Mouse (Mus musculus) regulatory T cell (primary cell): Measurements from ENCODE around the gene Lrrc56.

ENCODE experiments used
- in situ Hi-C: fragments of 300-600 bp; cut with MboI, MseI; formaldehyde crosslinking; loops from one replicate; pipeline ENCODE4 v1.15.1; 2025; ENCODE audit warnings: high pct_unique_total_duplicates

Gene Lrrc56

DNA sequence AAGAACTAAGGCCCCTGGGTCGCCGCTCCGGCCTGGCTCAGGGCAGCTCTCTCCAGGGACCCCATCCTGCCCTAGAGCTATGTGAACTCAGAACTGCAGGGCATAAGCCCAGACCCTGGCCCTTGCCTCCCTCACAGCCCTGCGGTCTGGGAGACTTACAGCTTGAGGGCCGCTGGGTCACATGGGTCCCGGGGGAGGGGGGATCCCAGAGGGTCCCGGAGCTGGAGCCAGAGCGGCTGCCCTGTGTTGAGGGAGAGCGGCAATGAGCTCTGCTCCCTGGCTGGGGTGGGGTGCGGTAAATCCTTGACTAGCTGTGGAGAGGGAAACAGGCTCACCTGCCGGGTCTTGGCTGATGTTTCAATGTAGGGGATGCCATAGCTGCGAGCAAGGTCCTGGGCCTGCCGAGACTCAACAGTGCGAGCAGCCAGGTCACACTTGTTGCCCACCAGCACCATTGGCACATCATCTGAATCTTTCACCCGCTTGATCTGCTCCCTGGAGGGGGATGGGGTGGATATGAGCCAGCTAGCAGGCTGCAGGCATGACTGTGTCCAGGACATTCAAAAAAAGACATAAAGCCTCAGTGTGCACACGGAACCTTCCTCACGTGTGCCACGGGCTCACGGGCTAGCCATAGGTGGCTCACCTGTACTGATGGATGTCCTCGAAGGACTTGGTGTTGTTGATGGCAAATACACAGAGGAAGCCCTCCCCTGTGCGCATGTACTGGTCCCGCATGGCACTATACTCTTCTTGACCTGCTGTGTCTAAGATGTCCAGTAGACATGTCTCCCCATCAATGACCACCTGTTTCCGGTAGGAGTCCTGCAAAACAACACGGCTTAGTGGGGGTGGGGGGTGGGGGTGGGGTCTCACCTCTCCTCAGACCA, 1.9 kb upstream of the Lrrc56 start:
- in situ Hi-C loops, result no loop called here

DNA sequence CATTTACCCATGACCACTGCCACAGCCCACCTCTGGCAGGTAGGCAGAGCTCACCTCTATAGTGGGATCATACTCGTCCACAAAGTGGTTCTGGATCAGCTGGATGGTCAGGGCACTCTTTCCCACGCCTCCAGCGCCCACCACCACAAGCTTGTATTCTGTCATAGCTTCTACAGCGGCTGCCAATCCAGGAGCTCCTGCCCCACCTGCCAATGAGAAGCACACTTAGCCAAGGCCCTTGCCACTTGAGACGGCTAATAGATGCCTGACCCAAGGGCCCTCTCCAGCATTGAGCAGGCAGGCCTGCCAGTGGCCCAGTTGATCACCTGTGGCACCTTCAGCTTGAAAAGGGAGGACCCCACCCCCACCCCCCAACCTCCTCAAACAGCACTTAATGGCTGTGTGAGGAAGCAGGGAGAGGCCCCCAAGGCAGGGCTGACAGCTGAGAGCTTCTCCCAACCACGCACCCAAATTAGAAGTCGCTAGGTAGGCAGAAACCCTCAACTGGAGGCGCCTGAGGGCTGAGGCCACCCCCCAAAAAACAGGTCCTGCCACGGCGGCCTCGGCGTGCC, 1.1 kb upstream of the Lrrc56 start:
- in situ Hi-C loops, result no loop called here

DNA sequence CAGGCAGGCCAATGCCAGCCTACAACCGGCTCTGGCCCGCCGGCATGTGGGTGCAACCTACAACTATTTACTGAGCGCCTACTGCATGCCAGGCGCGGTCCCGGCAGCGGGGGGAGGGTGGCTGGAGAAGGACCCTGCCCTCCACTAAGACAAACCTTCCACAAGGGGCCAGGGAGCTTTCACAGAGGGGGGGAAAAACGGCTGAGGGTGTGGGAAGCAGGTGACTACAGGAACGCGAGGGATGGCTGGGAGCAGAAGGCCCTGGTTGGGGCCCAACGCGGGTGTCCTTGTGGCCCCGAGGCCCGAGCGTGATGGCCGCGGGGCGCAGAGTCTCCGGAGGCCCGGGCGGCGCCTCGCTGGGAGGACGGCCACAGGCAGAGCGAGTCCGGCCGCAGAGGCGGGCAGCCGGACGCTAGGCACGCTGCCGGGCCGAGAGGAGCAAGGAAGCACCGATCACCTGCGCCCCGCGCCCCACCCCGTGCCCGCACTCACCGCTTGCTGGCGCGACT, 555 bp upstream of the Lrrc56 start:
- in situ Hi-C loops, result no loop called here

DNA sequence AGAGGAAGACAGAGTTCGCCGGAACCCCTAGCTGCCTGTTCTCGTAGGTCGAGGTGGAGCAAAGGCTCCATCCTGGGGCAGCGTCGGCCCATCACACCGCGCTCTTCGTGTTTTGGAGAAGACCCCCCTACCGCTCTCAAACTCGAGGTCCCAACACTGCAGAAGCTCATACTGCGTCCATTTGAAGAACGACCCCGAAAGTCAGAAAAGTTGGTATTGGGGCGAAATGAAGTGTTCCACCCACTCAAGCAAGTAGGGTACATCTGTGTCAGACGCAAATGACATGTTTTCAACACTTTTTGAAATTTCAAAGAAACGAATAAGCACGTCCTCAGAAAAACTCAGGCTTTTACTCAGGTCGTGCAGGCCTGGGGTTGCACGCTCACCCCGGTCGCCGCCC, 452 bp downstream of the Lrrc56 start:
- in situ Hi-C loops, result no loop called here

DNA sequence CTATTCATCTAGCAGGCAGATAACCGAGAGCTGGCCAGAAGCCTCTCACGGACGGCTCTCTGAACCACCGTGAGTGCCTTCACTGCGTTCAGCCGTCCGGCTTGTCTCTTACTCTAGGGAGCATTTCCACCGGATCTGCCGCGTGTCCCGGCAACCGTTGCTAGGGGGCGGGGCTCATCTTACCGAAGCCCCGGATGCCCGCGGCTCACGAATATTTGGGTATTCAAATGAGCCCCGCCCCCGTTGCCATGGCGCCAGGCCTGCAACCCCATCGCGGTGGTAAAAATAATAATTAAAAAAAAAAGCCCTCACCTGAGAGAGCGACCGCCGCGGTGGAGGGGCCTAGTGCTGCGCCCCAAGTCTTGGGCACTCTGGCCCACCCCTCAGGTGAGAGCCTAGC, 873 bp downstream of the Lrrc56 start:
- in situ Hi-C loops, result no loop called here

DNA sequence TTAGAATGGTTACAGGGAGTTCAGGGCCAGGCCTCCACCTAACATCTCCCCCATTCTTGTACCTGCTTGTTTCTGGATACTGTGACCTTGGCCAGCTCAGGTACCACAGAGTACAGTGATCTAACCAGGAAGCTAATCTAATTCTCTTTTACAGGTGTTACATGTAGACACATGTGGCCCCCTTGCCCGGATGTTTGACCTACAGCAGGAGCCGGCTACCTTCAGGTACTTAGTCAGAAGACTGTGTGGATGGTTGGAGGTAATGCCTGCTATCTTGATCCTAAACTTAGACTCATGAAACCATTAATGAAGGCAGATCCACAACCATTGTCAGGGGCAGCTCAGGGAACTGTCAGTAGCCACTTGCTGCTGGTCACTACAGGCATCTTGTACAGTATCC, 1.8 kb downstream of the Lrrc56 start:
- in situ Hi-C loops, result no loop called here

DNA sequence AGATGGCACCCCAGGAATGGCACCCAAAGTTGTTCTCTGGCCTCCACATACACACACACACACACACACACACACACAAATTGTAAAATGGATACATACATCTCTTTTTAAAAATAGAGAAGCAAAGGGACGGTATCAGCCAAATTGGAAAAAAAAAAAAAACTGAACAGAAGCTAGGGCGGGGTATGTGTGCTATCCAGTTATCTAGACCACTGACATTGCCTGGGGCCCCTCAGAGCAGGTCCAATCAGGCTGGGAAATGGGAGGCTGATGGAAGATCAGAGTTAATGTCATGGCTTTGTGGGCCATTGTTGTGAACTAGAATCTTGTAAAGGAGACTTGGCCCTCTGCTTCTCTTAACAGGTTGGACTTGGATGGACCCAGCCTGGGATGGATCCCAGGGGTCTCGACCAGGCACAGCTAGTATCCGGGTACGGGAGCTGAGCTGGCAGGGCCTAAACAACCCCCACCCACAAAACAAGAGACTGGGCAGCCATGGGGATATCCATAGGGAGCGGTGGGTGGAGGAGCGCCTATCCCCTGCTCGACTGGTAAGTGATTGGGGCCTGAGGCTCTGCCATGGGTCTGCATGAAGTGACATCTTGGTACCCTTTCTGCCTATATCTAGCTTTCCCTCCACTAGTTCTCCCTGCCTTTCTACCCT, 2.8 kb downstream of the Lrrc56 start:
- in situ Hi-C loops, result no loop called here

DNA sequence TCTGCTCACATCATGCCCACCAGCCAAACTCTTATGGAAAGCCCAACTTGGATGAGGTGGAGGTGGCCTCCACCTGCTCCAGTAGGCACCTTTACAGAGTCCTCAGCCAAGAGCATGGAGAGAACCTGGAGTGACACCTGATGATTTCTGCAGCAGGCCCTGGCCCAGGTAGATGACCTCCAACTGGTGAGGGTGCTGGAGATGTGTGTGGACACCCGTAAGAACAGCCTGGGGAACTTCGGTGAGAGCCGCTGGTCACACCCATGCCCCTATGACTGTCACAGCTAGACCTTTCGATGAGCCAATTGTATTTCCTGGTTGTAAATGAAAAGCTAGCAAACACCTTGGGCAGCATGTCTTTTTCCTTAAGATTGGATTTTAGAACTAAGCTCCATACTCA, 4.2 kb downstream of the Lrrc56 start:
- in situ Hi-C loops, result no loop called here

DNA sequence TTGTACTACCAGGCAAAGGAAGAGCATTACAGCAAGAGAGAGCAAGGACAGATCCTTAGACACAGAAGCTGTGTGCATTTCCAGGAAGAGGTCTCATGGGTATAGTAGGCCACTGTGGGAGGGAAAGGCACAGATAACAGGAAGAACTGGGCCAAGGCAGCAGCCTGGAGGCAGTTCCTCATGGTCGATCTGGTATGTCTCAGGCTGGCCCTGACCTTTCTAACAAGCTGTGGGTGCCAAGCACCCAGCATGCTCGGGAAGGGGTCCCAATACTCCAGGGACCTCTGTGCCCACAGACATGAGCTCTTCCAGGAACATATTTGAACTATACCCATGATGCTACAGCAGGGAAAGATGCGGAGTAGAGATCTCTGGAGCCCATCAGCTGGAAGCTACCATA, 10.6 kb downstream of the Lrrc56 start:
- in situ Hi-C loops, result no loop called here

DNA sequence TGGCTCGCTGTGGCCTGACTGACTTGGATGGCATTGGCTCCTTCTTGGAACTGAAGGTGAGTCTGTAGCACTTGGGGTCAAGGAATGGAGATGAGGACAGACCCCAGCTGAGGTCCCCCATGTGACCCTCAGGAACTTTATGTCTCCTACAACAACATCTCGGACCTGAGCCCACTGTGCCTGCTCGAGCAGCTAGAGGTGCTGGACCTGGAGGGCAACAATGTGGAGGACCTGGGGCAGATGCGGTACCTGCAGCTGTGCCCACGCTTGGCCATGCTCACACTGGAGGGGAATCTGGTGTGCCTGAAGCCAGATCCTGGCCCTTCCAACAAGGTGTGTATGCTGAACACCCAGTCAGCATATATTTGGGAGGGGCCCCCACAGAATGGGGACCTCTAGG, 11.5 kb downstream of the Lrrc56 start:
- in situ Hi-C loops, result no loop called here

DNA sequence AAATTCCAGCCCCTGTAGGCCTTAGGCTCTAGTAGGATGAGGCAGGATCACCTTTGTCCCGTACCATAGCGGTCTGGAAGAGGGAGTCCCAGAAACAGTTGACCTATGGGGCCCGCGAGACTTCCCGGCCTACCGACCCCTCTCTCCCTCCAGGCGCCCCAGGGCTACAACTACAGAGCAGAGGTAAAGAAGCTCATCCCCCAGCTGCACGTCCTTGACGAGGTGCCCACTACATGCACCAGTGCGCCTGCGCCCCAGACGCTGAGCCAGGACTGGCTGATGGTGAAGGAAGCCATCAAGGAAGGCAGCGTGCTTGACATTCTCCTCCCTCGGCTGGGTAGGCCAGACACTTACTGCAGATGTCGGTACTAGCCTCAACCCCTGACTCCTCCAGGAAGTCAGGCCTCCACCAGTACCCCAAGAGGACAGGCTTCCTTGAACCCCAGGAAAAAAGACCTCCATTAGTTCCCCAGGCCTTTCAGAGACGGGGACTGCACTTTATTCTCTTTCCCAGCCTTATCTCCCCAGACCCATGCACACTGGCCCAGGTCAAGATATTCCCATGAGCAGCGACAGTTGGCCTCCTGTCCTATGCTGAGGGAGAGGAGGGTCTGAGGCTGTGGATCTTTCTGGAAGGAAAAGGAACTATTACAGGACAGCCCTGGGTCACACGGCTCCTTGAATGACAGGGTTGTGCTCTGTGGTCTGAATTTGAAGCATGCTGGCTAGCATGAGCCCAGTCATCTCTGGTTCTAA, 12.4 kb downstream of the Lrrc56 start:
- in situ Hi-C loops, result no loop called here

DNA sequence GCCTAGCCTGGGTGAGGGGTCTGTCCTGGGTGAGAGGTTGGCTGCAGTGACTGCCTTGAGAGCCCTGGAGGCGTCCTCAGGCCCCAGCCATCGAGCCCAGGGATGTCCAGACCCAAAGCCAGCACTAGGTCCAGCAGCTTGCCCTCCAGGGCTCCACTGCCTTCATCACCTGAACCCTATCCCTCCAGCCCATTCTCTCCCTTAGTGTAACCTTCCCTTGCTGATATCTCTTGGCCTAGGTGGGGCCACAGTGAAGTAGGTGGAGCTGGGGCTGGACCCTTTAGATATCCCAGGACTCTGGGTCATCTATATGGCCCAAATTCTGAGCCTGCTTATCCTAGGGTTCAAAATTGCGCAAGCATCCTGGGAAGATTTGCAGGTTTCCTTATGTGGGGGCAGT, 15.6 kb downstream of the Lrrc56 start:
- in situ Hi-C loops, result no loop called here

DNA sequence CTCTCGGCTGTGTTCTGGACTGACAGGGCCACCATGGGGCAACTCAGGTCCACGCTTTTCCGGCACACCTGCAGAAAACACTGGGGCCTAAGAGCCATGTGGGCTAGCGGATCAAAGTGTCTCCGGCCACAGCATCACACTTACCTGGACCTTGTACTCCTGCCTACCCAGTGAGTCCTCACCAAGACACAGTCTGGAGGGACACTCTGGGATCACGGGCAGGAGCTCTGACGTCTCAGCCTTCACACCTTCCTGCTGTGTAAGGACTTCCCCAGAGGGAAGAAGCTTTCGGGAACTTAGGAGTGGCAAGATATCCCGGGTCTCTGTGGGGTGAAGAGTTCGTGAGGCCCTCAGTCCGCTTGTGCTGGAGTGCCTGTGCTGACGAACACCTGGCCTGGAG, 16.2 kb downstream of the Lrrc56 start:
- in situ Hi-C loops, result no loop called here

DNA sequence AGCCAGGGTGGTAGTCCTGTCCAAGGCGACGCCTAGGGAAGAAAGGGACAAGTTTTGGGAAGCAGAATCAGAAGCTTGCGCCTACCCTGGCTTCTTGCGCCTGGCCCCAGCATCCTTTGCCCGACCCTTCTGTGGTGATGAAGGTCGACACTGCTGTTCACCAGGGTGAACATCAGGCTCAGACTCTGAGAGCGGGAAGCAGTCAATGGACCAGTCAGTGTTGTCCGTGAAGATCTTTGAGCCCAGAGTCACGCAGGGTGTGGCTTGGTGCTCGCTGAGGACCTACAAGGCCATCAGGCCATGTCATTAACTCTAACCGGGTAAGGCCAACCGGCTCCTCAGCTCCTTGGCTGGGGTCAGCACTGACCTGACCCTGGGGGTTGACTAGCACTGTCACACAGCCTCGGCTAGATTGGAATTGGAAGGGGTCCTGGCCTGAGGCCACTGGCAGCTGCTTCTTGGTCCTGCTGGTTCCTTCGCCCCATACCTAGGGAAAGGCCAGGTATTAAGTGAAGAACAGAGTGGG, 16.7 kb downstream of the Lrrc56 start:
- in situ Hi-C loops, result no loop called here

DNA sequence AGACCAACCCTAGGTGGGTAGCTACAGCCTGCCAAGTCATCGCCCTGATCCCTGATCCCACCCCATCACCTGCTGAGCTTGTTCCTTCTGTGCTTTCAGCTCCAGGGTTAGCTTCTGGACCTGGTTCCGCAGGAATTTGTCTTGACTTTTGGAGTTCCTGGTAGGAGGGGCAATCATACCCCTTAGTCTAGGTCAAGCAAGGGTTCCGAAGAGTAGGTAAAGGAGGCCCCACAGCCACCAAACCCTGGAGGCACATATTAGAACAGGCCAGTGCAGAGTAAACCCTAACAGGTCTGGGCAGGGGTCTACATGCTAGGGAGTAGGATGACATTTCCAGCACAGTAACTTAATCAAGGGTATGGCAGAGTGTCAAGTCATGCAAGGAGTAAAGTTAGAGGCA, 19.2 kb downstream of the Lrrc56 start:
- in situ Hi-C loops, result no loop called here

DNA sequence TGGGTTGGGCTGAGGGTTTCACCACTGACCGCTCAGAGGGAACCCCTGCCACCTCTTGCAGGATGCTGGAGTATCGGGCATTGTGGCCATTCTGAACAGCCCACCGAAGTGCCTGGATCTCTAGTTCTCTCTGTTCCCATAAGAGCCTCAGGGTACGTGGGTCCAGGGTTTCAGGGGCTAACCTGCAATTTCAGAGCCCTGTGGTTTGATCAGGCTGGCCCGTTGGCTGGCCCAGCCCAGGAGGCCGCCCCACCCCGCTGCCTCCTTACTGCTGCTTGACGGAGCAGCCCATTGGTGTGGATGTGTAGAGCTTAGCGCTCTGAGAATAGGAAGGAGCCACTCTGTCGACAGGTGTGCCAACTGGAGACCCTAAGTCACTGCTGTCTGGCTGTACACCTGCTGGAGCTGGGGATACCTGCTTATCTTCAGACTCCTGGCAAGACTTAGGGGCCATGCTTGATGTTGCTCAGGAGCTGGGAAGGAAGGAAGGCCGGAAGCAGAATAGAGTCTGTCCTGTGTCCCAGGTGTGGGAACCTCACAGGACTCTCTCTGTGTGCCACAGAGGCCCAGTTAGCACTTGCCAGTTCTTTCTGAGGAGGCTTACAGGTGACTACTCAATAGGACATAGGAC, 19.8 kb downstream of the Lrrc56 start, which contains the start of gene Lmntd2:
Gene Lmntd2, minus strand, starts transcription at position 476 of the 631 bp plus-strand sequence.
- in situ Hi-C loops, result no loop called here

DNA sequence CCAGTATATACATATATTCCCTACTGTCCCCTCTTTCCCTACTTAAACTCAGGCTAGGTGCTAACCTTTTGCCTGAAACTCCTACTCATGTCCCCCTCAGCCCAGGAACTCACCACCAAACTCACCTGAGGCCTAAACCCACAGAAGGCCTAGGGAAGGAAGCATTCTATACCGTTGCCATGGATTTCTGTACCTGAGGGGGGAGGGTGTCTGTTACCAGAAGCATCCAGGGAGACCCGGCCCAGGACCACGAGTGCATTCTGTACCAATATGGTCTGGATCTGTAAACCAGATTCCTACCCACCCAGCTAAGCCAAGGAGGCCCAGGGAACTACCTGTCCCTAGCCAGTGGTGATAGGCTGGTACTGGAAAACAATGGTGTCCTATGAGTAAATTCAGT, 20.4 kb downstream of the Lrrc56 start:
- in situ Hi-C loops, result no loop called here

DNA sequence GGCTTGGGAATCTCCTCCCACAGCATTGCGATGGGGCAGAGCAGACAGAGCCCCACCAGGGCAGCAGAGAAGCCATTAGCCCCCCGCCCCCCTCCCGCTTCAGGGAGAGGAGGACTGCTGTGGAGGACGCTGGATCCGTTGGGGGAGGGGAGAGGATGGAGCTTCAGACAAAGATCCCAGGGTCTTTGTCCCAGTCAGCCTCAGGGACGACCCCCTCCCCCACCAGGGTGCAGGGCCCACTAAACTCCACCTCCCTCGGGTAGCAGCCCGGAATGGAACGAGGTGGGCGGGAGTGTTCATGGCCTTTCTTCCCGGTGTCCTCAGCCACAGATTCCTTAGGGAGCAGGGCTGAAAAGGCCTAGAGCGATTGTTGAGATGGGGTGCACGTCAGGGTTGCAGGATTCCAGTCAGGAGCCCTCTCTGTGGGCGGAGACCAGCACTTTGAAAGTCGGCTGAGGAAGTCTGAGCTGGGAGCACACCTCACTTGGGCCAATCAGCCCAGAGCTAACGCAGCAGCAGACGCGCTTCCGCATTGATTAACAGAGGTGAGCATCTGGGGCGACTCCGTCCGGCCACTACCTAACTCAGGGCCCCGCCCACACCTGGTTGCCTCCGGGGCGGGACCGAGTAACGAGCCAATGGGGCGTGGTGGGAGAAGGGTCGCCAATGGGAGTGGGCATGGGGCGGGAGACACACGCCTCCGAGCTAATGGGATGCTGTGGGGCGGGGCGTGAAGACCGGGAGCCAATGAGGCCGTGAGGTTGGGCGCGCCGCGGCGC, 21.3 kb downstream of the Lrrc56 start, which contains the start of gene Rassf7:
Gene Rassf7, plus strand, starts transcription at position 760 of the 779 bp plus-strand sequence.
- in situ Hi-C loops, result no loop called here

DNA sequence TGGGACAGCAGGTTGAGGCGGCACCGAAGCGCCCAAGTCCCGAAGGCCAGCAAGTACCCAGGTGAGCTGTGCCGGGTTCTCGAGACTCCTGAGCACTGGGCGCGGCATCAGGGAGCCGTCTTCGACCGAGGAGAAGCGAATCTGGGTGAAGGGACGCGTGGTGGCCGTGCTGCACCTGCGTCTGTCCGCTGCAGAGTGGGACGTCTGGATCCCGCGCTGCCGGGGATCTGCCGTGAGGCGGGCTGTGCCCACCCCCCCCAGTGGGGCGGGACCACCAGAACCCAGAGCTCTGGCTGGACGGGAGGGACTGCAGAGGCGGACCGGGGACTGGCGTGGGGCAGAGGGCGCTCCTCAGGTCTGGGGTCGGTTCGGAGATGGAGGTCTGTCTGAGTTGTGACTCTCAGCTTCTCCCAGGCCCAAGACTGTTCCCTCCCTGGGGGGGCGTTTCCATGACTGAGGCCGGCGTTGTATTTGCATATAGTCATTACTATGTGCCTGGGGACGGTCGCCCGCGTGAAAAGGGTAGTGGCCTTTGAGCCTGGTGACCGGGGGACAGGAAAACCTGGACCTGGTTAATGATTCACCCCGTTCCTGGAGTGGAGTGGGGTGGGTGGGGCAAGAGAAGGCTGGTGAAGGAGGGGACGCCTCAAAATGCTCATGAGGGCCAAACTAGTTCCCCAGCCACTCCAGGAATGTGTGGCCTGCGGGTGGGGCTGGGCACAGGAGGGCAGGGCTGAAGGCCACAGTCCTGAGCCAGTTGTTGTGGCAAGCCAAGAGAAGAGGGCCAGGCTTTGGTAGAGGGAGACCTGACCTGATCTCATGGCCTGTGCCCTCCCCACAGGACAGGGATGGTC, 22.1 kb downstream of the Lrrc56 start:
- in situ Hi-C loops, result no loop called here
